Mouse (Mus musculus): Measurements from ENCODE around the gene Ranbp1.

DNA sequence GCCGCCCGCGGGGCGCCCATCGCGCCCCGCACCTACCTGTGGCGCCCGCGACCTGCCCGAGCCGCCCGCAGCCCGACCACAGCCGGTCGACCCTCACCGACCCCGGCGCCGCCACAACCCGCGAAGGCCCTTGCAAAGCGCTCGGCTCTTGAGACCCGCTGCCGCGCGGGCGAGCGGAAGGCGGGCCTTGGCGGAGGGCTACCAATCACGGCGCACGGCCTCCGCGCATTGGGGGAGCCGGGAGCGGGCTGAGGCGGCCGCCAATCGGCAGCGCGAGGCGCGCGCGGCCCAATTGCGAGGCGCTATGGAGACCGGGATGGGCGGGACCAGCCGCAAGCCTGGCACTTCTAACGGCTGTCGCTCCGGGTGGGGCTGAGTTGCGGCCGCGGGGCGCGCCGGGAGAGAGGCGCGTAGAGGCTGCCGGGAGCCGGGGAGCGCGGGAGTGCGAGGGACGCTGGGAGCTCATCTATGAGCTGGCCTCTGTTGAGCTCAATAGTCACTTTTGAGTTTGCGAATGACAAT, 40.6 kb upstream of the Ranbp1 start, which contains the start of gene Dgcr8:
- no peak for TF ChIP-seq CTCF (IDR thresholded peaks at IDR 0.05; ENCODE audit: low read depth, low read length)
- TF ChIP-seq GATA1 (IDR thresholded peaks at IDR 0.05; ENCODE audit: borderline replicate concordance, low read length), result no peak

Measured in G1E (cell line).